Mouse (Mus musculus) ES-Bruce4 (cell line): ENCODE measurements around the gene Hexdc.

Source experiments
- CTCF ChIP-seq: IDR thresholded peaks from one replicate; pipeline ENCODE4 v1.8.1; 2011; ENCODE audit warnings: low read depth, low read length
- EP300 ChIP-seq: IDR thresholded peaks from 2 replicates; pipeline ENCODE4 v1.6.1; 2011; ENCODE audit warnings: low read depth, low read length; ENCODE audit not compliant: insufficient read depth

DNA sequence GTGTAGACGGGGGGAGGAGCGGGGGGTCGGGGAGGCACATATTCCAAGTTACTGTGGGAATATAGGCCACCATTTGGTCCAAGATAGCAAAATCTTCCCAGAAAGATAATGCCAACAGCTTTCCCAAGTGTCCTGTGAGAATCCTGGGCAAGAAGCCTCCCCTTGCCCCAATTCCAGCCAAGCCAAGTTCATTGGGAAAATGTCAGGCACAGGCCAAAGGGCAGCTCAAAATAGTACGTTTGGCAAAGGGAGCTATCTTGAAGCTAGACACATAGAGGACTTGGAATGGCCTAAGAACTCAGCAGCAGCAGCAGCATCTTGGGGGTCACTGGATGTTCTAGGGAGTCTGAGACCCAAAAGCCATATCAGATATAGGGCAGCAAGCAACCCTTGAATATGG lies 40.5 kb upstream of the Hexdc start:
- TF ChIP-seq CTCF, result no peak
- no peak for TF ChIP-seq EP300
